Mouse (Mus musculus): ENCODE measurements around the gene Satb2. TPM values are rescaled to one million over a fixed set of nuclear protein-coding genes. Genes with fewer than 3 reads are reported as not detected.

Gene Satb2
- polyA plus RNA-seq, 1 experiment from 2014 or later = 0.04 TPM

DNA sequence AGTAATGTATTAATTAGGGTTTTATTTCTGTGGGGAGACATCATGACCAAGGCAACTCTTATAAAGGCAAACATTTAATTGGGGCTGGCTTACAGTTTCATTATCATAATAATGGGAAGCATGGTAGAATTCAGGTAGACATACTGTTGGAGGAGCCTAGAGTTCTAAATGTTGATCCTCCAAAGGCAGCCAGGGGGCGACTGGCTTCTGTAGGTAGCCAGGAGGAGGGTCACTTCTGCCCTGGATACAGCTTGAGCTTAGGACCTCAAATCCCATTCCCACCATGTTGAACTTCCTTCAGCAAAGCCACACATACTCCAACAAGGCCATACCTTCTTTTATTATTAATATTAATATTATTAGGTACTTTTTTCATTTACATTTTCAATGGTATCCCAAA is 225.2 kb downstream of the Satb2 start:
- 14% methylated on average over 1 of the region's 1 CpGs for WGBS (ENCODE audit: insufficient replicate concordance)
- no peaks in the 10 kb centered on the region for H3K36me3 ChIP-seq (ENCODE audit: control insufficient read depth, insufficient read depth)
- H3K27ac ChIP-seq (ENCODE audit: low read length) = no peak overlapping the region
- H3K9me3 ChIP-seq (replicated peaks; ENCODE audit: control insufficient read depth, low read length) = no peaks in the 10 kb centered on the region
- H3K27me3 ChIP-seq (ENCODE audit: control insufficient read depth, insufficient read depth, low read depth, low read length) = no peaks in the 10 kb centered on the region
- H3K4me1 ChIP-seq (ENCODE audit: control insufficient read depth, low read depth, low read length) = no peaks in the 10 kb centered on the region
- no peak overlapping the region for H3K9ac ChIP-seq (ENCODE audit: low read depth, low read length)
- no peak overlapping the region for H3K4me2 ChIP-seq (ENCODE audit: low read depth, low read length)
- ATAC-seq (ENCODE audit: low read depth) = no peak
- no peak overlapping the region for H3K4me3 ChIP-seq (ENCODE audit: low read depth, low read length)

DNA sequence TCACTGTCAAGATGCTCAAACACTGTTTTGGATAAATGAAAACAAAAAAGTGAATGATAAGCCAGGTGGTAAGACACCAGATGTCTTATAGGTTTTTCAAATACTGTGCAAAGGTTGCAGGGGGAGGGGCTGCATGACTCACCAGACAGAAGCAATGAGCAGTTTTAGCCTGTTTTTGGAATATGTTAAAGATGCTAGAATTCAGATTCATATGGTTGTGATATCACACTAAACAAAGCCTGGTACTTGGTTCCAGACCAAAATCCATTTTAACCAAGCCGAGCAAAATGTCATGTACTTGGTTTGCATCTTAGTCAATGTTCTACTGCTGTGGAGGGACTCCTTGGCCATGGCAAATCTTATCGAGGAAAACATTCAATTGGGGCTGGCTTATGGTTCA is 227.8 kb downstream of the Satb2 start:
- no peak overlapping the region for H3K4me2 ChIP-seq (ENCODE audit: low read depth, low read length)
- no peak overlapping the region for H3K4me3 ChIP-seq (ENCODE audit: low read depth, low read length)
- no peaks in the 10 kb centered on the region for H3K4me1 ChIP-seq (ENCODE audit: control insufficient read depth, low read depth, low read length)
- WGBS (ENCODE audit: insufficient replicate concordance) = 61% methylated on average over 2 of the region's 2 CpGs
- H3K27me3 ChIP-seq (ENCODE audit: control insufficient read depth, insufficient read depth, low read depth, low read length) = no peaks in the 10 kb centered on the region
- H3K9ac ChIP-seq (ENCODE audit: low read depth, low read length) = no peak overlapping the region
- H3K9me3 ChIP-seq (replicated peaks; ENCODE audit: control insufficient read depth, low read length) = no peaks in the 10 kb centered on the region
- no peaks in the 10 kb centered on the region for H3K36me3 ChIP-seq (ENCODE audit: control insufficient read depth, insufficient read depth)
- H3K27ac ChIP-seq (ENCODE audit: low read length) = no peak overlapping the region
- no peak for ATAC-seq (ENCODE audit: low read depth)

DNA sequence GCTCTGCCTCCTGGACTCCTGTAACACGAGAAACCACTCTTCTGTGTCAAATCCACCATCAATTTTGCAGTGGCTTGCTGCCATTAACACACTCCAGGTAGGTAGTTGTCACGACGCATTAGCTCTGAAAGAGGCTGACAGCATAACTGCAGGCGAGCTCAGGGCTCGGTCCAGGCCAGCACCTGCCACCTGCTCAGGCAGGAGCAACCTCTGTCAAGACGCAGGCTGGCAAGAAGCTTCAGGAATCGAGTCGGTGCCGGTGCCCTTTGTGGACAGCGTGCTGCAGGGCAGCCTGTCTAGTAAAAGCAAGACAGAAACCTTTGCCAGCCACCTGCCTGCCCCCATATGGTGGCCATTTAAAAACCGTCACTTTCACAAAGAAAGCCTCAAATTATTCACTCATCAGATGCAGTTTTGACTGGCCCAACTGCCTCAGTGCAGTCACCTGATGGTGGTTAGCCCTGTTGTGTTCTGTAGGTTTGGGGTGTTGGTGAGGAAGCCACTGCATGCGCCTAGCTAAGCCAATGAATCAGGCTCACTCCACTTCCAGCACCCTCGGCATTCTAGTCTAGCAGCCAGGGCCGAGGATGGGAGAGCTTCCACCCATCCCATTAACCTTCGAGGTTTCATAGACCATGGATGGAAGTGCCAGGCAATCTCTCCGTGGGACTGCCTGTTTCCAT is 228.7 kb downstream of the Satb2 start:
- no peaks in the 10 kb centered on the region for H3K4me1 ChIP-seq (ENCODE audit: control insufficient read depth, low read depth, low read length)
- no peaks in the 10 kb centered on the region for H3K27me3 ChIP-seq (ENCODE audit: control insufficient read depth, insufficient read depth, low read depth, low read length)
- H3K9me3 ChIP-seq (replicated peaks; ENCODE audit: control insufficient read depth, low read length) = no peaks in the 10 kb centered on the region
- no peaks in the 10 kb centered on the region for H3K36me3 ChIP-seq (ENCODE audit: control insufficient read depth, insufficient read depth)
- no peak overlapping the region for H3K27ac ChIP-seq (ENCODE audit: low read length)
- ATAC-seq (ENCODE audit: low read depth) = no peak
- no peak overlapping the region for H3K4me3 ChIP-seq (ENCODE audit: low read depth, low read length)
- no peak overlapping the region for H3K4me2 ChIP-seq (ENCODE audit: low read depth, low read length)
- no peak overlapping the region for H3K9ac ChIP-seq (ENCODE audit: low read depth, low read length)
- WGBS (ENCODE audit: insufficient replicate concordance) = 70% methylated on average over 16 of the region's 16 CpGs

DNA sequence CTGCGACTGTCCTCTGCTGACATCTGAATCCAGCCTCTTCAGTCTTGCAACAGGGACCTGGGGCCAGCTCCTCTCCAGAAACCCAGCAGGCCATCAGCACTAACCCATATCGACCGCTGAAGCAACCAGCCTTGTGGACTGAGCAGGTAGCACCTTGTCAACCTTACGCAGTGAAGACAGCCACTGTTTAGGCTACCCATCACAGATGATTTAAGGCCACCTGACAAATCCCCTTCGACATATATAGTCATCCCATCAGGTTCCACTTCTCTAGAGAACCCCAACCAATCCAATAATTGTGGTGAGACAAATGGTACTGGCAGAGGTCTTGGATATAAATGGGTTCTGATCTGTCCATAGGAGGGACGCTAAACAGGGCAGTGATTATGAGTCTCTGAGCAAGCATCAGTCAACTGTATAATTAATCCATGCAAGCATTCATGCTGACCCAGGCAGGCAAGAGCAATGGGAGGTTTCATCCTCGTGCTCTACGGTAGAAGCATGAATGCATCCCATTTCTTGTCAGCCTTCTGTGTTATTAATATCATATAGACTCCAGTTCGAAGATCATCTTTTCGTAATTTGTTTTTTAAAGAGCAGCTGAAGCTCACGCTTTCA is 229.5 kb downstream of the Satb2 start:
- Histone ChIP-seq H3K9me3 (replicated peaks; ENCODE audit: control insufficient read depth, low read length) (no peaks in the 10 kb centered on the region), H3K4me3 (ENCODE audit: low read depth, low read length) (no peak overlapping the region), H3K9ac (ENCODE audit: low read depth, low read length) (no peak overlapping the region), H3K4me2 (ENCODE audit: low read depth, low read length) (no peak overlapping the region), H3K27ac (ENCODE audit: low read length) (no peak overlapping the region), H3K36me3 (ENCODE audit: control insufficient read depth, insufficient read depth) (no peaks in the 10 kb centered on the region), H3K4me1 (ENCODE audit: control insufficient read depth, low read depth, low read length) (no peaks in the 10 kb centered on the region), H3K27me3 (ENCODE audit: control insufficient read depth, insufficient read depth, low read depth, low read length) (no peaks in the 10 kb centered on the region)
- no peak for ATAC-seq (ENCODE audit: low read depth)
- WGBS (ENCODE audit: insufficient replicate concordance) = 71% methylated on average over 11 of the region's 11 CpGs

Small RNA genes within 50 kb of the gene (microRNA-seq; reads per million reads assigned to microRNA genes)
- not detected for gene Gm23943

Measured in liver, embryonic 16.5 days (tissue).